Mouse (Mus musculus) megakaryocyte-erythroid progenitor cell, adult 5-6 weeks (primary cell): ENCODE measurements at regions not wholly inside any gene's neighbourhood (a gene's known extent, or its start where the extent isn't known, plus 50 kb on each side); places are given as distances from the start of the nearest gene placed in this dataset.
"Not testable (repeated sequence)": the region's sequence is repeated elsewhere in the genome, so short reads cannot be mapped to it uniquely, and the experiment has no call there.

Experiments used
- ATAC-seq: replicated peaks from 2 replicates; pipeline ENCODE4 v1.8.0; 2016; ENCODE audit warnings: mild to moderate bottlenecking, inconsistent platforms; ENCODE audit not compliant: severe bottlenecking, poor library complexity, low FRiP score, low TSS enrichment

DNA sequence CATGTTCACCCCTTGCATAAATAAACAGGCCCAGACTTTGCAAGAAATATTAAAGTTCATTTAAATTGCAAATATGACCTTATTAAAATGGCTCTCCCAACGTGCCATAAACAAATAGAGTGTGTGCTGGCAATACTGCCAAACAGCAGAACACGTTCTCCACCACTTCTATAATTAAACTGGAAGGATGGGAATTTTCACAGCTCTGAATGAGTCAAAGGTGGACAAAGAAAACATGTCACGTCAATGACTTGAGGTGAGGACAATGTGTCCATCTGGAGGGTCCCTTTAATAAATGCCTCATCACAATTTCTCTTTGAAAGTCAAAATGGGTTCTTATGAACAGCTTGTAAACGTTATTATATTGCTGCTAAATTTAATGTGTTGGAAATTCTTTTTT, 114.8 kb downstream of the Galc start:
- ATAC-seq = no peak

DNA sequence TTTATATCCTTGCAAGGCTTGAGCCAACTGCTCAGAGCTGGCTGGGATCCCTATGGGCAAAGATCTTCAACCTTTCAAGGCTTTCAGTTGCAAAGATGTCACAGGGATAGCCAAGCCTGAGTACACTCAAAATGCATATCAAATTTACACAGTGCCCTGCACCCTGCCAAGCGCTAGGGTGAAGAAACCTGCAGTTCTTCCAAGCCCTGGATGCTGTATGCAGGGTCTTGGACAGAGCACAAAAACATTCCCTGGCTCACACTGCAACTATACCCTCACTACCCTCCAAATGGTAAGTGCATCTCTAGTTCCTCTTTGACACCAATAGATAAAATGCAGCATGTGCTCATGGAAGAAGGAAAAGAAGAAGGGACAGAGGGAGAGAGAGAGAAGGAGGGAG, 116.1 kb downstream of the Galc start:
- ATAC-seq = no peak

DNA sequence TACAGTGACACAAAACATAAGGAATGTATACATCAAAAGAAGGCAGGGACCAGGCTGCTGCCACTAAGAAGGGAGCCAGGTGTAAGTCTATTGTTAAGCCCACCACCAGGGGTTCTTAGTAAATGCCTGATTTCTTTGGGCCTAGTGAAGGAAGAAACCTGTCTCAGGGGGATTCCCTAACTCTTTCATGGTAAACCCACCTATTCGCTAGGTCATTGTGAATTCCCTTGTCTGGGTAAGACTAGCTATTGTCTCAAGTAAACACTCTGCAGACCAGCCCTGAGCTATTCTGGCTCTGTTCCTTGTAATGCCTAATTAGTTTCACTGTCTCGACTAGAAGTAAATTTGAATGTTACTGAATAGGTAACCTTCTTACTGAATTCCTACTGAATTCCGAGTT, 119.4 kb downstream of the Galc start:
- not testable (repeated sequence) for ATAC-seq

DNA sequence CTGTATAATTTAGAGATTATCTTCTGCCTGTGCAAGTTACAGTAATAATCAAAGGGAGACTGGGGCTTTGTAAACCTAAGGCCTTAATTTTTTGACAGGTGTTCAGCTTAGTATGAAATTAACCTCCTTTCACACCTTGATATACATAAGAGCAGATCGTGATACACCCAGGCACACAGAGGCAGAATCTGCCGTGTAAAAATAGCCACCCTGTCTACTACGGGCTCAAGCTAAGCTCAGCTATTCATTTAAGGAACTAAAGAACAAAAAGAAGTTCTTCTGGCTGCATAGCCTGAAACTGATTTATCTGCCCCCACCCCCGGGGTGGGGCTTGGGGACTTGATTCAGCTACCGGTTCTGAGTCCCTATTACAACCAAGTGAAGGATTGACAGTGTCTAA, 128.0 kb downstream of the Galc start:
- ATAC-seq = no peak

DNA sequence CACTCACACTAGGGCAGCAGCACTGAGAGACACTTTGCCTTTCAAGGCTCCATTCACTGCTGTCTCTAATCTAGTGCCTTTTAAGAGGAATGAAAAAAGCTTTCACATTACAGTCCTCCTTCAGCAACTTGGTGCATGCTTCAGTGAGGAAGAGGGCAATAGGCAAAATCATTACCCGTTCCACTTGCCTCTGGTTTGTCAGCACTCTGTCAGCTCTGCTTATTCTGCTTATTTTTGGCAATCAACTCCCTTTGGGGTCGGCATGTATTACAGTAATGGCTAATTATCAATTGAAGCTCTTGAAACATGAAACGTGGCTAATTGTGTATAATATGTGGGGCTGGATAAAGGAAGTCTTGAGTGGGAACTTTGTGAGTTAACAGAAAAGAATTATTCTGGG, 135.7 kb downstream of the Galc start:
- ATAC-seq = no peak

DNA sequence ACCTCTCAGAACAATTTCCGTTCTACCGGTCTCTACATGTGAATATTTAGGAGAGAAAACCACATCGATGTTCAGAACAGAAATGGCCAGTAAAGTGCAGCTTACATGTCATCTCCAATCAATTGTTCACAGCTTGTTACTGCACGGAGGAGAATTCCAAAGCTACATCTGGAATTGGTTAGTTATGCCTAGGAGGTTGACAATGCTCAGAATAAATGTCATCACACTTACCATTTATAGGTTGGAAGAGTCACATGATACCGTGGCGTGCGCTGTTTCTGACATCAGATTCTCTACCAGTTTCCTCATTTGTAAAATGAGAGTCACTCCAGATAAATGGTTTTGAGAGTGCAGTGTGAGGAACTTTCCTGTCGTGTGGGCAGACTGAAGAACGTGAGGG, 151.2 kb downstream of the Galc start:
- no peak for ATAC-seq

DNA sequence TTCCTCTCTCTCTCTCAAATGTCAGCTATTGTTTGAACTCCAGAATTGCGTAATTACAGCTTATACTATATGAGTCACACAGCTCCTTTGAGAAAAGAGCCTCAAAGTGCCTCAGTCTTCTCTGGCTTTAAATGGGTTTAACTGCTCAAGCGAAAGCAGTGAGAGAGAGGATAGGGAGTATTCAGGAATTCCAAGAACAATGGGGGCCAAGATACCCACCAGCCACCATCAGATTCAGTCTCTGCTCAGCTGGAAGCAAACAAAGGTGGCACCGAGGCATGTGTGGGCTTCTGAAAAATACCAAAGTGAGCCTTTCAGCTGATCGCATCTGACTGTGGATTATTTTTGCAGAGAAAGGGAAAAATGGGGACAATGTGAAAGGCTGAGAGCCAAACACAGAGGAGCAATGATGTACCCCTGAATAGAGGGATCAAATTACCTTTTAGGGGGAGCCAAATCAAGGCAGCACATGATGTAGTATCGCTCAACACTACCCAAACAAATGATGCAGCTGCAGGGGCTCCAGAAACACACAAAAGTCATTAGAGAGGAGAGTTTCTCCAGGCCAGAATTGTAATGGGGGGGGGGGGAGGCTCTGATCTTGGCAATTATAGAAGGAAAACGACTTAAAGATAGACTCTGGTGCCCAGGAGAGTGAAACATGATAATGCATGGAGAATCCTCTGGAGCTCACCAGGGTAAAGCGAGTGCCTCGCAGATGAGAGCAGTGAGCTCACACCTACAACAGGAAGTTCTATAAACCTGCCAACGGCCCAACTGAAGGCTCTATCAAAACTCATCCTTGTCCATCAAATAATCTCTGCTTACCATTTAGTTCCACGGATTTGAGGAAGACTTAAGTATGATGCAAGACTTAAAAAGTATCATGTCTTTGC, 152.2 kb downstream of the Galc start:
- no peak for ATAC-seq

DNA sequence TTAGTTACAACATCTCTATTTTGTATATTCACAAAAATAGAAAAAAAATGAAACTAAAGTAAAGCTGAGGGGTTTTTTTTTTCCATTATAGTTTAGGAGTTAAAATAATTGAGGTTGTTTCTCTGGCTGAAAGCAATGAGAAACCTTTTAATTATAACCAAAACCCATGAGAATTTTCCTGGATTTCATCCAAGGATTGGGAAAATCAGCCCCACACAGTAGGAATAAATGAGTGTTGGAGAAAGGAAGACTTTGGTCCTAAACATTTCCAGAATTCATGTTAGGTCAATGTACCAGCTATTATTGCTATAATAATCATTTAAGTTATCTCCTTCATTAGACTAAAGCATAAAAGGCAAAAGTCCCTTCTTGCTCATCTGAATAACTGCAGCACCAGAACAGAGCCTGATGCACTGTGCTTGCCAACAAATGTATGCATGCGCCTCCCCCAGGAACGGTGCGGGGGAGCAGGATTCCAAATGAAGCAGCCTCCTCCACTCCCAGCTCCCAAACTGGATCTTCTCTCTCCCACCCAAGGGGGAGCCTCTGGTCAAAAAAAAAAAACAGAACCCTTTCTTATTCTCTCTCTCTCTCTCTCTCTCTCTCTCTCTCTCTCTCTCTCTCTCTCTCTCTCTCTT, 153.0 kb downstream of the Galc start:
- no peak for ATAC-seq

DNA sequence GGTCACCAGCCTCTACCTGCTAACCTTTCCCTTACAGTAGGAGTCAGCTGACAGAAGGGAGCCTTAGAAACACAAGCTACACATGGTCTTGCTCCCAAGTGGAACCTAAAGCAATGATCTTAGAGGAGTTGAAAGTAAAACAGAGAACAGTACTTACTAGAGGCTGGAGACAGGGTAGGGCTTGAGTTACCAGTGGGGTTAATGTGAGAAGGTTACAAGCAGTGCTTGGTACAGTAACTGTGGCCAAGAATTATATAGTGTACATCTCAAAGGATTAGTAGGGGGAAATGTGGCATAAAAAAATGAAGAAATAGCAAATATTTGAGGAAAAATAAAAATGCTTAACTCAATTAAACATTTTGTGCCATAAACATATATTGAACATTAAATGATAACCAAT, 153.5 kb downstream of the Galc start:
- no peak for ATAC-seq

DNA sequence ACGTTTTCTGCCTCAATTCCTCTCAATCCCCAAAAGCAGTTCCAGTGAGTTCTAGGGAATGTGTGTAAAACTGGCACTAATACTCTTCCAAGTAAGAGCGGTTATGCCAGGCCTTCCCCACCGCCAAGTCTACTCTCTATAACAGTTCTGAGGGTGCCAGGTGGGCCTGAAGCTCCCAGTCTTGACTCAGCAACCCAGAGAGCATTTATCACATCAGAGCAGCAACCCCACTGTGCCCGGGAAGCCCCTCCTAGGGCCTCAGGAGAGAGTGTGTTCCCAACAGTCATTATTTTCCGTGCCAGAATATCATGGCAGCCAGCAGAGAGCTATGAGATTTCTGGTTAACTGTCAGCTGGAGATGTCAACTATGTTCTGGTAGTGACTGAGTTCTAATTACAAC, 169.1 kb downstream of the Galc start:
- no peak for ATAC-seq

DNA sequence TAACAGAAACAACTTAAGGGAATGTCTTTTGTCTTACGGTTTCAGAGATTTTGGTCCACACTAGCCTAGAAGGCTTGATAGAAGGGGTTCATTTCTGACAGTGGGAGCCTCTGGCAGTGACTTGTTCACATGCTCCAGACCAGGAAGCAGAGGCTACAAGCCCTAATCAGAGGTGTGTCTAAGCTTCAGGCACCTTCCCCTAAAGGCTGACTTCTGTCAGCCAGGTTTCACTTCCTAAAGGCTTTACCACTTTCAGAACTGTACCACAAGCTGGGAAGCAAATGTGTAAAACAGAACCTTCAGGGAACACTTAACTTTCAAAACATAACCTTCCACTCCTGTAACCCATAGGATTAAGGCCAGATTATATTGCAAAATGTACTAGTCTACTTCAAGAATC, 180.9 kb downstream of the Galc start:
- no peak for ATAC-seq

DNA sequence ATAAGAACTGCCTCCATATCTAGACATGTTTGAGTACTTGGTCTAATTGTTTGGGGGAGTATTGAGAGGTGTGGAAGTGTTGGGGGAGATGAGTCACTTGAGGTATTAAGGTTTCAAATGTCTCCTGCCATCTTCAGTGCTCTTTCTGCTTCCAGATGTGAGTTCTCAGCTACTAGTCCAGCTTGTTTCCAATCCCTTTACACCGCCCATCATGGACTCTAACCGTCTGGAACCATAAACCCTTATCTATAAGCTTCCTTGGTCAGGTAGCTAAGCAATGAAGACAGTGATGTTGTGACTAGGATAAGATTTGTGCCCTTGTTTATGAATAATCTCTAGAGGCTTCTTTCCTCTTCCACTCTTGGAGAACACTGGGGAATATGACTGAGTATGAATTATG, 183.7 kb downstream of the Galc start:
- no peak for ATAC-seq

DNA sequence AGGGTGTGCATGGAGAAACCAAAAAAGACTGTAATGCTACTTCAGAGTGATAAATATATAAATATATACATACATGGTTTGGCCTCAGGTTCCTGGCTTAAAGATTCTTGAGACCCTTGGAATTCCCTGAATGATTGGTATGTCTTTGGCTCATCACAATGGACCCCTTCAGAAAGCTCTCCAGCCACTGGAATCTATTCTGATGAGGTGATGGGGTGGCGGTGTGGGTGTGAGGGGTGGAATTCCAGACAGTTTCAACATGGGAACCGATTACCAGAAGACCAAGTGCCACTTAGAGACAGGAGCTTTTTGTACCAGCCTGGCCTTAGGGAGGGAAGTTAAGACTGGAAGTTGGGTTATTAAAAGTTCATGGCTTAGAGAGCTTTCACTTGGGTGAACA, 190.1 kb downstream of the Galc start:
- no peak for ATAC-seq

DNA sequence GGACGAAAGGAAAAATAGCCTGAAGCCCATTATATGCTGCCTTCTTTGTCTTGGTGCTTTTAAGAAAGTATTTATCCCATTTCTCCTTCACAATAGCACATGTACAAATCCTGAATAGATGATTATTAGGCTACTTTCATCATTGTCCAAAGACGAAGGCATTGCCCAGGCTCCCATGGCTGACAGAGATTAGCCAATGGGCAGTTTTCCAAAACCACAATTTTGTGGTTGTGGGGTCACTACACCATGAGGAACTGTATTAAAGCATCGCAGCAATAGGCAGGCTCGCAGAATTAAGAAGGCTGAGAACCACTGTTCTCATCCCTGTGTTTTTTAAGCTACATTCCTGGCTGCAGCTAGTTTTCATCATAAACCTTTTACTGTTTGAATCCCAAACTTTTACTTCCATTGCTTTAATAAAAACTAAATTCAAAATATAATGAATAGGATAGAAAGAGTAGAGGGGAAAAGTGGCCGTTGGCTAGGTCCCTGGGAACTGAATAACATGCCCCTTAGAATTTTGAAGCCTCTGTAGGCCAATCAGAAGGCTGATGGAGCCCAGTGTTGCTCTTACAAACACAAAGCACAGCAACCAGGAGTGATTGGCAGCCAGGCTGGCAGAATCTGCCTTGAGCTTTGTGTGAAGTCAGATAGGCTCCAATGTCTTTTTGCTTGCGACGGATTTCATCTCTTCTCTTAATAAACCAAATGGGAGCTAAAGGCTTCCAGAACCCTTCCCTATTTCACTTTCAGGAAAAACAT, 199.7 kb downstream of the Galc start:
- ATAC-seq = no peak

DNA sequence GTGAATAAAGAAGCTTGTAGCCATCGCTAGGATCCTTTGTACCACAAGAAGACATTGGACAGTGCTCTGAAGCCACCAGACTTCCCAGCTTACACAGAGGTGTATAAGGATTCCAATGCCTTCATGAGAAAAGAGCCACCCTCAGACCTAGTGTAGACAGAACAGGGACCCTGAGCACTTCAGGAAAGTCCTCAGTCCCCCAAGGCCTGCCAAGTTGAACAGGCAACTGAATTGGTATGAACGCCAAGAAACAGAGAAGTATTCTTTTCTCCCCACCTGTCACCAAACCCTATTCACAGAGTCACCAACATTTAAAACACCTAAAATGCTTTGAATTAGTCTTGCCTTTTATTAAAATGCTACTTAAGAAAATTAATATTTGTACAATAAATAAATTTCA, 200.3 kb downstream of the Galc start:
- no peak for ATAC-seq

DNA sequence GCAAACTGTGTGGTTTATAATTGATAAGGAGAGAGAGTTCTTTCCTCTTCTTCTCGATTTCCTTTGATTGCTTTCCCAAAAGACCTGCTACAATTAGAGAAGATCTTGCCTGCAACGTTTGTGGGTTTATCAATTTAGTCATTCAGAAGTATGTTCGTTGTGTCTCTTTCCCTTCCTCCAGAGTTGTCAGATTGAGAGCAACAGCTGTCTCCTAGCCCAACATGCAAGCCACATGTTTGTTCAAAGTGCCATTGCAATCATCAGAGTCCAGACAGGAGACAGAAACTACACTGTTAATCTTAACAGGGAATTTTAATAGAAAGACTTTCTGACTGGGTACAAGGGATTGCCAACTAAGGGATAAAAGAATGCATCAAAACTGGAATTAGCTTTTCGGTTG, 208.3 kb downstream of the Galc start:
- ATAC-seq = no peak

DNA sequence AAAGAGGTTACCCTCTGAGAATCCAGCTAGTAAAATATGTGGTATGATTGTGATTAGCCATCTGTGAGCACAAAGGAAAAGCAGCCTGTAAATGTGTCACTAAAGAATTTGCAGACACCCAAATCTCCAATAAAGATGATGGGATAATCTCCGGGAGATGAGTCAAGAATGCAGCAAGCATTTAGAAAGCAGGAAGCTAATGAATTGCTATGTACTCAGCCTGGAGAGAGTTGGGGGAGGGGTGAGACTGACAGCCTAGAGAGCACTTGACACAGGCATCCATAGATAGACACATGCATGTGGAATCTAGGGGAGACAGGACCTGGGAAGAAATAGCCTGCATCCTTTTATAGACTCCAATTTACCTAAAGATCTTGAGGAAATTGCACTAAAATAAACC, 208.8 kb downstream of the Galc start:
- ATAC-seq = no peak

DNA sequence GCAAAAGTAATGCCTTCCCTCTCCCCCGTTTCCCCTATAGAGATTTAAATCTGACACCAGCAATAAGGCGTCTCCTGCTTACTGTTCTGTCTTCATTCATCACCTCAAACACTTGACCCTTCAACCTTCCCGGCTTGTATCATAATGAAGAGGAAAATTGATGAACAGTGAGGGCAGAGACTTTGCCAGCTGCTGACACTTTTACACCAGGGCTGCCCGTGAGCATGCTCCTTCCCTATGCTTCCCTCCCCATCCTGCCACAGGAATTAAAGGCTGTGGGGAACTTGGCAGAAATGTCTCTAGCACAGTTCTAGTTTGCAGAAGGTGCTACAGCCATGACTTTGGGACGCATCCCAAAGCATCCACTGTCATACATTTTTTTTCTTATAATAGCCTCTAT, 209.2 kb downstream of the Galc start:
- ATAC-seq = no peak

DNA sequence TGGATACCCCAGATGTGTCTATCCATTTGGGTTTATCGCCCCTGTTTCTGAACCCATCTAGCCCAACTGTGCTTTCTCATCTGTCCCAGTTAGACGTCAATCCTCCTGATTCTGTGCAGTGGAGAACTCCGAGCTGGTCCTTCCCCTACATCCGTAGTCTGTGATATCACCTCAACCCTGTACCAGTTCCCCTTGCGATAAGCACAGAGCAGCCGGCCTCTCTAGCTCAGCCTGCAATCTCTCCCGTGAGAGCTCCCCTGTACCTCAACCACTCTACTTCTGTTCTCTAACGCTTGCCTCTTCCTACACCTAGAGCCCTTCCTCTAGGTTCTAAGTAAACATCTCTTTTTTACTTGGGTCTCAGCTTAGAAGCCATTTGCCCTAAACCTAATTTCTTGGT, 211.5 kb downstream of the Galc start:
- ATAC-seq = no peak
